Mouse (Mus musculus): ENCODE results near the gene Slc5a7. TPM values are rescaled to one million over a fixed set of nuclear protein-coding genes. Genes with fewer than 3 reads are reported as not detected.

Slc5a7 gene
- 3.6 and 4.9 TPM in 2 replicates for polyA plus RNA-seq (2016; fragmentation: Nextera tagmentation; extraction: Ambion mirVana)

DNA sequence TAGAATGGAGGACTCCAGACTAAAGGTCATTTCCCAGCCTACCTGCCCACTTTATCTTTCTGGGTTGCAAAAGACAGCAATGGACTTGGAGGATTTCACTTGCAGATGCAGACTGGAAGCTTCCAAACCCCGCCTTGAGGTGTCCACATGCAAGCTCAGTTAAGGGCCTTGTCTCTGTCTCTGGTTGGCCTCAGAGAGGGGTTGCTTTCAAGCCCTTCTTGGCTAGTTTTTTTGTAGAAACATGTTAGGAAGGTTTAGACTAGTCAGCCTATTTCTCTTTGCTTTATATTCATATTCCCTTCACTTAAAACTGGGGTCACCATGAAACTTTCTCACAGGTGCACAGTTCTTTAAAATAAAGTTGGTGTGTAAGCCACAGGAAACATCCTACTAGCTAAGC lies at the start of gene Slc5a7:
Gene Slc5a7, minus strand, starts transcription at position 101 of the 400 bp plus-strand sequence.
- ATAC-seq (ENCODE audit: low FRiP score) = no peak
- 52% methylated on average over 1 of the region's 1 CpGs for WGBS

DNA sequence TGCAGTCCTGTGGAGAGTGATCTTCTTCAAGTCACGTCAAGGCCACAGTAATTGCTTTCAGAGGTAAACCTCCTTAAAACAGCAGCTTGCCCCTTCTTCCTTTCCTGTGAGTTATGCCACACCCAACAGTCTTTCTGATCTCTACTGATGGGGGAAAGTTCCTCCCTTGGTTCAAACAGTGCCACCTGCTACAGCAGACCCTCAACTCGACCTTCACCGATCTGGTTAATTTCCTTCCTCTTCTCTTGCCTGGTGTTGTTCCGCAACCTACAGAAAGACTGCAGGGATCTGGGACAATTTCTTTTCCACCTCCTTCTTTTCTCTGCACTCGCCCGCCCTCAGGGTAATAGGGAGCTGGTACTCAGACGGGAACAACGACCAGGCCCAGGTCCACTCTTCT lies 48.8 kb upstream of the Slc5a7 start:
- H3K4me1 ChIP-seq = no peaks in the 10 kb centered on the region
- no peak overlapping the region for H3K9ac ChIP-seq
- ATAC-seq (ENCODE audit: low FRiP score) = no peak
- H3K27me3 ChIP-seq = no peaks in the 10 kb centered on the region
- 87% methylated on average over 8 of the region's 8 CpGs for WGBS
- no peaks in the 10 kb centered on the region for H3K9me3 ChIP-seq (replicated peaks)
- no peaks in the 10 kb centered on the region for H3K36me3 ChIP-seq
- H3K27ac ChIP-seq = no peak overlapping the region
- no peak overlapping the region for H3K4me2 ChIP-seq (replicated peaks)
- H3K4me3 ChIP-seq = no peak overlapping the region

More for the DNA sequence above, at the start of gene Slc5a7:
- H3K27ac ChIP-seq = no peak within 1 kb of the TSS
- H3K9me3 ChIP-seq (replicated peaks) = no peaks in the 10 kb centered on the region
- no peaks in the 10 kb centered on the region for H3K36me3 ChIP-seq
- peak within 1 kb of the TSS; percentile 64 for H3K9ac ChIP-seq
- peak within 1 kb of the TSS; percentile 39 for H3K4me3 ChIP-seq
- H3K4me1 ChIP-seq = peaks cover 7% of the 10 kb centered on the region
- H3K4me2 ChIP-seq (replicated peaks) = peak within 1 kb of the TSS; percentile 83
- H3K27me3 ChIP-seq = peaks cover 4% of the 10 kb centered on the region; the same call in 1 of the 2 replicates

DNA sequence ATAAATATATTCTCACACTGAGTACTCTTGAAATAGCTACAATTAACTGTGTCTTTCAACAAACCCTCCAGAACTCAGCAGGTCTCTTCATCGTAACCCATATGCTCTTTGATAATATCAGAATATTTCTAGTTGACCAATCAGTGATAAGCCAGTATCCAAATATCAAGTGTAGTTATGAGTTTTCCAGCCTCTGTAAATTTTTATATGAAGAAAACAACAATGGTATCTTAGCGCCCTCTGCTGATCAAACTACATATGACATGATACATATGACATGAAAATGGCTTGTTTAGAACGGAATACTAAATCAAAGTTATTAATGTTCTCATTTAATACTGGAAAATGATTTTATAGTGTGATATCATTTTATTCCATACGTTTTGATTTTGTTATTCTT lies 44.6 kb upstream of the Slc5a7 start:
- H3K9ac ChIP-seq = no peak overlapping the region
- no peaks in the 10 kb centered on the region for H3K4me1 ChIP-seq
- 28% methylated on average over 4 of the region's 4 CpGs for WGBS
- no peak for ATAC-seq (ENCODE audit: low FRiP score)
- no peaks in the 10 kb centered on the region for H3K36me3 ChIP-seq
- no peak overlapping the region for H3K4me3 ChIP-seq
- no peaks in the 10 kb centered on the region for H3K9me3 ChIP-seq (replicated peaks)
- no peak overlapping the region for H3K4me2 ChIP-seq (replicated peaks)
- H3K27me3 ChIP-seq = no peaks in the 10 kb centered on the region
- H3K27ac ChIP-seq = no peak overlapping the region

DNA sequence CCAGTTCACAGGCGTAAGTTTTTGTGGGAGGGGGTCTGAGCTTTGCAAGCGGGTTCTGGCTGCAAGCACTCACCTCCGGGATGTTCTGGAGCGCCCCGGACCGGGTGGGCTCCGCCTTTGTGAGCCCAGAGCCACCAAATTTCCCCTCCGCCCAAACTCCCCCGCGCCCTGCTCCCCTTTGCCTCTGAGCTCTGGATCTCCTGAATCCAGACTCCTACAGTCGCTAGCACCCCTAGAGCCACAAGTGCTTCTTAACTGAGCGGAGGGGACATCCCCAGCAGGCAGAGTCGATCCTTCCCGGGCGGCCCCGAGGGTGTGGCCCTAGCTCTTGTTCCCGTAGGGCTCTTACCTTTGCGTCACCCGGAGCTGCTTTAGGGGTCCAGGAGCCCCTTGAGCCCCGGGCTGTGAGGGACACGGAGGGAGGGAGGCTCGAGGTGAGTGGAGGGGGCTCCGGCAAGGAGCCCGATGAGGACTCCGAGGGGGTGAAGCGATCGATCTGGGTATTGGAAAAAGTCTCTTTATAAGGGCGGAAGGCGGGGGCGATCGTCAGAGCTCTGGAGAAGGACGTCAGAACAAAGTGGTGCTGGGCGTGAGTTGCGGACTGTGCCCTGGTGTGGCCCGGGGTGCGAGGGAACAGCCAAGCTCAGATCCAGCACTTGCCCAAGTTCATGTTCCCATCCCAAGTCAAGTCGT lies 456 bp downstream of the Slc5a7 start:
- Histone ChIP-seq H3K36me3 (no peaks in the 10 kb centered on the region), H3K9me3 (replicated peaks) (no peaks in the 10 kb centered on the region), H3K9ac (peak overlapping the region; percentile 64), H3K27ac (no peak overlapping the region), H3K27me3 (peaks cover 4% of the 10 kb centered on the region; the same call in 1 of the 2 replicates), H3K4me2 (replicated peaks) (peak overlapping the region; percentile 83), H3K4me3 (peak overlapping the region; percentile 39), H3K4me1 (peaks cover 7% of the 10 kb centered on the region)
- WGBS = 2% methylated on average over 37 of the region's 37 CpGs
- ATAC-seq (ENCODE audit: low FRiP score) = peak; percentile 86

DNA sequence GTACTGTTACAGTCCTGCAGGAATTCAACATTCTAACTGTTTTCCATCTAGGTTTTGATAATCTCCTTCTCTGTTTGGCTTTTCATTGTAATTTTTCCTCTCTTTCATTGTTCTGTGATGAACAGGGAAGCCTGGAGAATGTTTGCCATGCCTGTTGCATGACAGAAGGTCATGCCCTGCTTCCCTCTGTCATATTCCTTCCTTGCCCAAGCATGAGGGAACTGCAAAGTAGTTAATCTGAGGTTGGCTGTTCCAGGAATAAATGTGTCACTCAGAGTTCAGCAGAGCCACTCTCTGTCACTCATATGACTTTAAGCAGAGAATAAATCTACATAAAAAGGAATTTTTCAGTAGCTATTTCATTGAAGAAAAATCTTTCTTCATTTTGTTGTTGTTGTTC lies 48.1 kb downstream of the Slc5a7 start:
- H3K36me3 ChIP-seq = no peaks in the 10 kb centered on the region
- no peak for ATAC-seq (ENCODE audit: low FRiP score)

DNA sequence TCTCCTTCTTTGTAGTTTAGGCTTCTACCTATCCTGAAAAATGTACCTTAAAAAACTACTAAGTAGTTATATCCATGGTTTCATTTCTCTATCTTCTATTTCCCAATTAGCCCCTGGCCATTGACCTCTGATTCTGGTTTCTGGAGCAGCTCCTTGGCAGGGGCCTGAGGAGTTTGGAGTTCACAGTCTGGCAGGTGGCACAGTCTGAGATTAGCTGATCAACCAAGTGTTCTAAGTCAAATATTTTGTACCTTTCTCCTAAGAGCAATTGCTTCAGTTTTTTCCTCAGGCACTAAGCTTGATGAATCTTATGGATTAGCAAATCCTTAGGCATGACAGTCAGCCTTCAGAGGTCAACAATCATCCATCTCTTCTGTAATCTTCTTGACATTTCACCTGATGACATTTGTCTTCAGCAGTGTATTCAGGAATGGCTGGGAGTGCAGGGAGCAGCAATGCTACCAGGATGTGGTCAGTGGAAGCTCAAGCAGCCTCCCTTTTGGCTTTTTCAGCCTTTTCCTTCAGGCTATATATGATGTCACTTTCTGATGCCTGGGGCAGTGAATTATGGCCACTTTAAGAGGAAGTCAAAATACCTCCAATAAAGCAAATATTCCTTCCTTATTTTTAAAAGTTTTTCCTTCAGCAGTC lies 55.1 kb downstream of the Slc5a7 start:
- Histone ChIP-seq H3K36me3 (no peaks in the 10 kb centered on the region), H3K9me3 (replicated peaks) (no peaks in the 10 kb centered on the region), H3K9ac (no peak overlapping the region), H3K4me1 (no peaks in the 10 kb centered on the region), H3K27me3 (no peaks in the 10 kb centered on the region), H3K27ac (no peak overlapping the region), H3K4me2 (replicated peaks) (no peak overlapping the region), H3K4me3 (no peak overlapping the region)
- no peak for ATAC-seq (ENCODE audit: low FRiP score)

More for the DNA sequence above, 48.1 kb downstream of the Slc5a7 start:
- no peaks in the 10 kb centered on the region for H3K9me3 ChIP-seq (replicated peaks)
- no peak overlapping the region for H3K9ac ChIP-seq
- H3K27me3 ChIP-seq = no peaks in the 10 kb centered on the region
- H3K27ac ChIP-seq = no peak overlapping the region
- H3K4me3 ChIP-seq = no peak overlapping the region
- H3K4me2 ChIP-seq (replicated peaks) = no peak overlapping the region
- H3K4me1 ChIP-seq = no peaks in the 10 kb centered on the region

DNA sequence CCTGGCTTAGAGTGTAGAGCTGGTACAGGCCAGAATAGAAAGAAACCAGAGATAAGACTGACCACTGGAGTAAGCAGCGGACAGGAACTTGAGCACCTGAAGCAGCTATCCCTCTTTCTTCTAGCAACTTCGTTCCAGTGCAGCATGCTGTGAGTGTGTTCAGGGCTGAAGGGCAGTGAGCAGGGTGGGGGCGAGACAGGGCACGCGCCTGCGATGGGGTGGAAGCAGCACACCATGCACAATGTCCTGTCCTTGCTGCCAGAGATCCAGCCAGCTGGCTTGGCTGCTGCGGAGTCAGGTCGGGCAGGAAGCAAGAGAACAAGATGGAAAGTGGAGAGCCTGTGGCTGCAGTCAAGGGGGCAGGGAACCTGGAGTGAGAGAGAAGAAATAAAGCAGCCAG lies 59.4 kb downstream of the Slc5a7 start:
- no peak overlapping the region for H3K27ac ChIP-seq
- 73% methylated on average over 8 of the region's 8 CpGs for WGBS
- no peak for ATAC-seq (ENCODE audit: low FRiP score)

More for the DNA sequence above, 59.4 kb downstream of the Slc5a7 start:
- Histone ChIP-seq H3K9ac (no peak overlapping the region), H3K4me3 (no peak overlapping the region), H3K27me3 (no peaks in the 10 kb centered on the region), H3K36me3 (no peaks in the 10 kb centered on the region), H3K4me1 (no peaks in the 10 kb centered on the region), H3K4me2 (replicated peaks) (no peak overlapping the region), H3K9me3 (replicated peaks) (no peaks in the 10 kb centered on the region)
